9 mouse cellular contexts compared by ENCODE assay signal in genomic region chr7:19910421-19911291, GRCm38 (mm10). TPM values are rescaled to one million over a fixed set of nuclear protein-coding genes. Genes with fewer than 3 reads are reported as not detected.
DNase-seq lines count a peak whose midpoint lies in the region; ATAC-seq lines count a peak whose summit lies in the region.
"Had no signal": no experiment of that assay in that cellular context is flagged by ENCODE, and none has a peak within 500 bp of the region (broad histone marks: within the 10 kb centered on the region; RNA-seq: fewer than 3 reads in every experiment).

No protein-coding gene starts in this region.

- no peak overlapping the region for H3K4me3 ChIP-seq in hindbrain, embryonic 13.5 days

- no peaks in the 10 kb centered on the region for H3K9me3 ChIP-seq in hindbrain, embryonic 13.5 days

- no peak overlapping the region for H3K27ac ChIP-seq in hindbrain, embryonic 13.5 days

- WGBS in hindbrain, embryonic 13.5 days: 53% methylated on average over 21 of the region's 21 CpGs

- peaks cover 36% of the 10 kb centered on the region for H3K36me3 ChIP-seq in hindbrain, embryonic 13.5 days

- H3K9ac ChIP-seq in hindbrain, embryonic 13.5 days: 0 out of 2 replicates have a peak overlapping the region, but pooled peaks have one; percentile 10

- DNase-seq in Muller cell, postnatal 12 days (ENCODE audit: inconsistent ontology term): peak; percentile 64
- DNase-seq in cerebellum, adult 9-10 months: peak; percentile 73
- peak; percentile 67 to 91 for DNase-seq in layer of hippocampus, postnatal 25 days (ENCODE audit: extremely low spot score in 1 of 2, low spot score in 1 of 2)
- peak; percentile 92 for DNase-seq in lung, postnatal 36 days
- DNase-seq in retina, postnatal 1 day: peak; percentile 75
- peak; percentile 71 for DNase-seq in urinary bladder, adult 2 months (ENCODE audit: low spot score)

- no peaks in the 10 kb centered on the region for H3K27me3 ChIP-seq in hindbrain, embryonic 13.5 days

- H3K4me2 ChIP-seq in hindbrain, embryonic 13.5 days: no peak overlapping the region

- H3K4me1 ChIP-seq in hindbrain, embryonic 13.5 days (replicated peaks): no peaks in the 10 kb centered on the region

- peak; percentile 79; the same call in 1 of the 2 replicates for ATAC-seq in frontal cortex, adult (ENCODE audit: low TSS enrichment)
- peak; percentile 87 for ATAC-seq in hindbrain, embryonic 13.5 days (ENCODE audit: low FRiP score)

RNA-seq across cellular contexts. Expression of gene Pvr, which starts 10.3 kb away (rescaled TPM):
- 7.8 and 9.4 TPM in 2 replicates for polyA plus RNA-seq in hindbrain, embryonic 13.5 days (2015; fragmentation: Nextera tagmentation; extraction: Ambion mirVana)
- total RNA-seq in layer of hippocampus, postnatal 25 days (2021): 10 to 100 TPM; 10.2 to 15.9 TPM
- 15.2 and 16.8 TPM in 2 replicates for polyA plus RNA-seq in urinary bladder, adult 2 months (2012; rRNA removed)

RNA-seq across cellular contexts. Expression of gene Ceacam19, which starts 22.9 kb away (rescaled TPM):
- polyA plus RNA-seq in hindbrain, embryonic 13.5 days (2015; fragmentation: Nextera tagmentation; extraction: Ambion mirVana): not detected in 2 replicates
- not detected for total RNA-seq in layer of hippocampus, postnatal 25 days (2021)
- 0.72 and 0.81 TPM in 2 replicates for polyA plus RNA-seq in urinary bladder, adult 2 months (2012; rRNA removed)
- total RNA-seq: left cerebral cortex, postnatal 10 days had no signal

RNA-seq across cellular contexts. Expression of gene Igsf23, which starts 39.9 kb away (rescaled TPM):
- 0.13 TPM in 1 of 2 replicates, not detected in the other for polyA plus RNA-seq in hindbrain, embryonic 13.5 days (2015; fragmentation: Nextera tagmentation; extraction: Ambion mirVana)
- total RNA-seq in layer of hippocampus, postnatal 25 days (2021): not detected
- polyA plus RNA-seq in urinary bladder, adult 2 months (2012; rRNA removed): 0.10 and 0.19 TPM in 2 replicates
- total RNA-seq: left cerebral cortex, postnatal 10 days had no signal

RNA-seq across cellular contexts. Expression of gene Ceacam16, which starts 49.6 kb away (rescaled TPM):
- polyA plus RNA-seq in hindbrain, embryonic 13.5 days (2015; fragmentation: Nextera tagmentation; extraction: Ambion mirVana): 0.48 and 0.58 TPM in 2 replicates
- not detected for total RNA-seq in layer of hippocampus, postnatal 25 days (2021)
- 0.12 TPM in 1 of 2 replicates, not detected in the other for polyA plus RNA-seq in urinary bladder, adult 2 months (2012; rRNA removed)
- total RNA-seq: left cerebral cortex, postnatal 10 days had no signal

RNA-seq across cellular contexts. Expression of gene Ceacam20, which starts 54.6 kb away (rescaled TPM):
- not detected in 2 replicates for polyA plus RNA-seq in hindbrain, embryonic 13.5 days (2015; fragmentation: Nextera tagmentation; extraction: Ambion mirVana)
- not detected for total RNA-seq in layer of hippocampus, postnatal 25 days (2021)
- polyA plus RNA-seq in urinary bladder, adult 2 months (2012; rRNA removed): not detected in 2 replicates
- total RNA-seq: left cerebral cortex, postnatal 10 days had no signal
